Mouse (Mus musculus): ENCODE data around the gene Cd63. TPM values are rescaled to one million over a fixed set of nuclear protein-coding genes. Genes with fewer than 3 reads are reported as not detected.
A peak's percentile ranks its signal among the peaks of the same experiment; 100 is the strongest.

The Cd63 gene
- polyA plus RNA-seq, 1 experiment = 79.5 TPM

DNA sequence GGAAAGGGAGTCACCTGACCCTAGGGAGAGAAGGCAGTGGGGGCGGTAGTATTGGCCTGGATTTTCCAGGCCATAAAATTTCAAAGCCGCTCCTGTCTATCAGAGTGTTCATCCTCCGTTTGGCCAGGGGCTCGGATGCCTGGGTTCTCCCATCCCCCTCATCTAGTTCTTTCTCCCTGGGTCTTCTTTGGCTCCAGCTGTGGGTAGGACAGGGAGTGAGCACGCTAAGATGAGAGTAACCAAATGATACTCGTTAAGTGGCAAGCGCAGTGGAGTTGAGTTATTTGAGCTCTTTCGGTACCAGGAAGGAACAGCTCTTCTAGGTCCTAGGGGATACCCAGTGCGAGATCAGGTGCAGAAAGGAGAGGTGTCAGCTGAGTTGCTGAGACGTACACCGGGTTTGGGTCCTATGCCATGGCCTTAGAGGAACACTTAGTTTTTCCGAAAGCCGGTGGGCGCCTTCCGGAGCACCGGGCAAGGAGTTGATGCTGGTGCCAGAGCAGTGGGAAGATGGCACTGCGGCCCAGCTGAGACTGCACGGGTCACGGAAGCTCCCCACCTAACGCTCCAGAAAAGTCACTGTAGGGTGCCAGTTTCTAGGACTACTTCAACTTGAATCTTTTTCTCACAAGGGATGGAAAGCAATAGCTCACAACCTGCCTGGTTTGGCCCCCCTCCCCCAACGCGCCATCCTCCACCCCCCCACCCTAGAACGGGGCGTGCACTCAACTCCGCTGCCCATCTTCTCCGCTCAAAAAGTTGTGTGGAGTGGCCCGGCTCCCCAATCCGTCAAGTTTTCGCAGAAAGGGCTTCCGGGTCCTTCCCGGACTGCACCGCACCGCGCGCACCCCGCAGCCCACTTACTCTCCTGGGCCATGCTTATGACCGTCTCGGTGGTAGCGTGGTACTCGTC lies 10.2 kb upstream of the Cd63 start:
- TF ChIP-seq POLR2A (IDR thresholded peaks at IDR 0.05; ENCODE audit: extremely low read depth, insufficient read depth, low read length) (no peak), CTCF (IDR thresholded peaks at IDR 0.05; ENCODE audit: extremely low read depth, insufficient read depth, low read length) (no peak)
- Histone ChIP-seq H3K27ac (ENCODE audit: insufficient read depth, low read length) (no peak overlapping the region), H3K4me1 (ENCODE audit: control insufficient read depth, insufficient read depth, low read length) (no peaks in the 10 kb centered on the region), H3K4me3 (ENCODE audit: insufficient read depth, low read length) (peak overlapping the region; percentile 65)

DNA sequence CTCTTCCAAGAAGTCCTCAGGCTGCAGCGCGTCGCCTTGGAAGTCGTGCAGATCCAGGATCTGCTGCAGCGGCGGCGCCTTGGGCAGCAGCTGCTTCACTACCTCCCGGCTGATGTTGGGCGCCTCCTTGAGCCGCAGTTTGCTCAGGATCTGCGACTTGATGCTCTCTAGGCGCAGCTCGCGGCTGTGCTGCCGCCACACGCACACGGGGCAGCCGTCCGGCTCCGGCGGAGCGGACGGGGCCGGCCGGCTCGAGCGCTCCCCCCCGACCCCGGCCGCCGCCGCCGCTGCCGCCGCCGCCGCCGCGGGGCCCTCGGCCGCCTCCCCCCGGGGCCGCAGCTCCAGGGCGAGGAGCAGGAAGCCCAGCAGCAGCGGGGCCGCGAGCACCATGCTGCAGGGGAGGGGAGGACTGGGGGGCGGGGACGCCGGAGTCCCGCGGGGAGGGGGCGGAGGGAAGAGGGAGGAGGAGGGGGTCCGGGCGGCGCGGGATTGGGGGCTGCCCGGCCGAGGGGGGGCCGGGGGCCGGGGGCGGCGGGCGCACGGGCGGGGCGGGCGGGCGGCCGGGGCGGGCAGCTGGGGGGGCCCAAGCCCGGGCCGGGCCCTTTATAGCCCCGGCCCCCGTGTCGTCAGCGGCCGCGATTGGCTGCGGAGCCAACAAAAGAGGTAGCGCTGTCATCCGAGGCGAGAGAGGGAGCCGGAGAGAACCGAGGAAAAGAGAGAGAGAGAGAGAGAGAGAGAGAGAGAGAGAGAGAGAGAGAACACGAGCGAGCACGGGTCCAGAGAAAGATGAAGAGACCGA lies 9.3 kb upstream of the Cd63 start, which contains the start of gene Gdf11:
Gene Gdf11 (minus strand): TSS at position 423 of the 799 bp plus-strand sequence.
- H3K27ac ChIP-seq (ENCODE audit: insufficient read depth, low read length) = no peak within 1 kb of the TSS
- no peaks in the 10 kb centered on the region for H3K4me1 ChIP-seq (ENCODE audit: control insufficient read depth, insufficient read depth, low read length)
- no peak for TF ChIP-seq CTCF (IDR thresholded peaks at IDR 0.05; ENCODE audit: extremely low read depth, insufficient read depth, low read length)
- no peak for TF ChIP-seq POLR2A (IDR thresholded peaks at IDR 0.05; ENCODE audit: extremely low read depth, insufficient read depth, low read length)
- peak within 1 kb of the TSS; percentile 65 for H3K4me3 ChIP-seq (ENCODE audit: insufficient read depth, low read length)

- TF ChIP-seq CTCF (IDR thresholded peaks at IDR 0.05; ENCODE audit: extremely low read depth, insufficient read depth, low read length) = no peak
- TF ChIP-seq POLR2A (IDR thresholded peaks at IDR 0.05; ENCODE audit: extremely low read depth, insufficient read depth, low read length) = no peak
- no peak overlapping the region for H3K27ac ChIP-seq (ENCODE audit: insufficient read depth, low read length)
- H3K4me3 ChIP-seq (ENCODE audit: insufficient read depth, low read length) = peak overlapping the region; percentile 65
- no peaks in the 10 kb centered on the region for H3K4me1 ChIP-seq (ENCODE audit: control insufficient read depth, insufficient read depth, low read length)
These were observed 8.5 kb upstream of the Cd63 start for GRCm38 (mm10) chr10:128892246-128892645.

DNA sequence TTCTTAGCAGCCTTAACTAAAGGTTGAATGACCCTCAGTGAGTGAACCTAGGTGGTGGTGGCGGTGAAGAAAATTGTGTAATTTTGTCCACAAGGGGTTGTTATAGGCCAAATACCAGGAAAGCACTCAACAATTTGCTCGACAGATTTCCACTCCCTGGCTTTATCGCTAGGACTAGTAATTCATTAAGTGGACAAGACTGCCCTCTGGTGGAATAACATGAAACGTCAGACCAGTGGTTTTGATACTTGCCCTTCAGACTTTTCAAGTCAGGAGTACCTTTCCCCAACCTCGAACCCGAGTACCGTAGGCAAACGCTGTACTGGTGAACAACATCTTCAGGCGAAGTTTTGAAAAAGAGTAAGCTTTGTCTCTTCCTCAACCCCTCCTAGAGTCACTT lies 5.4 kb upstream of the Cd63 start:
- Histone ChIP-seq H3K4me1 (ENCODE audit: control insufficient read depth, insufficient read depth, low read length) (no peaks in the 10 kb centered on the region), H3K4me3 (ENCODE audit: insufficient read depth, low read length) (no peak overlapping the region), H3K27ac (ENCODE audit: insufficient read depth, low read length) (no peak overlapping the region)
- TF ChIP-seq CTCF (IDR thresholded peaks at IDR 0.05; ENCODE audit: extremely low read depth, insufficient read depth, low read length) (peak; percentile 62; the same call in 1 of the 2 replicates), POLR2A (IDR thresholded peaks at IDR 0.05; ENCODE audit: extremely low read depth, insufficient read depth, low read length) (no peak)

DNA sequence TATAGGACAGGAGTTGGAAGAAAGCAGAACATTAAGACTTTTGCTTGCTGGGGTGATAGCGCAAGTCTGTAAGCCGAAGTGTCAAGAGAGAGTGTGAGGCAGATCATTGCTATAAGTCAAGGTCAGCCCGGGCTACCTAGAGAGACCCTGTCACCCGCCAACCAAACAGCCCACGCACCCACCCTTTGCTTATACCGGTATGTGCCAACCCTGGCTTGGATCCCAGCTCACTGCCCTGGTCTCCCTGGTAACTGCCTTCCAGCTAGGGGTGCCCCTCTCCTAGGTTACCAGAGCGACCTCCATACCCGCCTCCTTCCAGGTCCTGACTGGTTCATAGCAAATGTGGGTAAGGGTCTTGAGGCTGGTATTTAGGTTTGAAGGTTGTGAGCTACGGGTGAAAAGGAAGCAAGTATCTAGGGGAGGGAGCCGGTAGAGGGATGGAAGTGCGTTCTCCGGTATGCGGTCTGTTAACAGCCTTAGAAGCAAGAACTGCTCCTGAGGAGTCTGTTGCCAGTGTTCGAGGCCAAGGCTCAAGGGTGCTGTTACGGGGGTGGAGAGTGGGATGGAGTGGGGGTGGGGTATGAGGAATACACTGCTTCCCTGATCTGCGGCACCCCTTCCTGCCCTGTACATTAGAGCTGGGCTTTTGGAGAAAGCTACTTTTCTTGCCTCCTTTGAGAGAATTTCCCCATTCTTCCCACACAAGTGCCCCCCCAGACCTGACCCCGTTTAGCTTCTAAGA lies 4.7 kb upstream of the Cd63 start:
- H3K4me1 ChIP-seq (ENCODE audit: control insufficient read depth, insufficient read depth, low read length) = no peaks in the 10 kb centered on the region
- H3K27ac ChIP-seq (ENCODE audit: insufficient read depth, low read length) = no peak overlapping the region
- TF ChIP-seq CTCF (IDR thresholded peaks at IDR 0.05; ENCODE audit: extremely low read depth, insufficient read depth, low read length) (no peak), POLR2A (IDR thresholded peaks at IDR 0.05; ENCODE audit: extremely low read depth, insufficient read depth, low read length) (no peak)
- no peak overlapping the region for H3K4me3 ChIP-seq (ENCODE audit: insufficient read depth, low read length)

- Histone ChIP-seq H3K4me3 (ENCODE audit: insufficient read depth, low read length) (no peak overlapping the region), H3K27ac (ENCODE audit: insufficient read depth, low read length) (no peak overlapping the region)
- TF ChIP-seq POLR2A (IDR thresholded peaks at IDR 0.05; ENCODE audit: extremely low read depth, insufficient read depth, low read length) (no peak), CTCF (IDR thresholded peaks at IDR 0.05; ENCODE audit: extremely low read depth, insufficient read depth, low read length) (no peak)
These were observed 4.0 kb upstream of the Cd63 start for GRCm38 (mm10) chr10:128896807-128897206.

DNA sequence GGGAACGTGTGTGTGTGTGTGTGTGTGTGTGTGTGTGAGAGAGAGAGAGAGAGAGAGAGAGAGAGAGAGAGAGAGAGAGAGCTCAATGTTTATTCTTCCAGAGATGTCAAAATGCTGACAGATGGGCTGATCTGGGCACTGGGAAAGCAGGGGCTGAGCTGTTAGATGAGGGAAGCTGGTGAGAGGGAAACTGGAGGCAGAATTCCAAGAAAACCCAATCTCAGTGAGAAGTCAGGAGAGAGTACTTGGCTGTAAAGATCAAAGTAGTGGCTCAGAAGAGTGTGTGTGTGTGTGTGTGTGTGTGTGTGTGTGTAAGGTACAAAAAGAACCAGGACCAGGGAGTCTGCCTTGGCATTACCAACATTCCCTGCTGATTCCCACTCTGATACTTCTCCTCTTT lies 3.3 kb upstream of the Cd63 start:
- H3K27ac ChIP-seq (ENCODE audit: insufficient read depth, low read length) = no peak overlapping the region

More at GRCm38 (mm10) chr10:128896807-128897206, 4.0 kb upstream of the Cd63 start:
- H3K4me1 ChIP-seq (ENCODE audit: control insufficient read depth, insufficient read depth, low read length) = no peaks in the 10 kb centered on the region

DNA sequence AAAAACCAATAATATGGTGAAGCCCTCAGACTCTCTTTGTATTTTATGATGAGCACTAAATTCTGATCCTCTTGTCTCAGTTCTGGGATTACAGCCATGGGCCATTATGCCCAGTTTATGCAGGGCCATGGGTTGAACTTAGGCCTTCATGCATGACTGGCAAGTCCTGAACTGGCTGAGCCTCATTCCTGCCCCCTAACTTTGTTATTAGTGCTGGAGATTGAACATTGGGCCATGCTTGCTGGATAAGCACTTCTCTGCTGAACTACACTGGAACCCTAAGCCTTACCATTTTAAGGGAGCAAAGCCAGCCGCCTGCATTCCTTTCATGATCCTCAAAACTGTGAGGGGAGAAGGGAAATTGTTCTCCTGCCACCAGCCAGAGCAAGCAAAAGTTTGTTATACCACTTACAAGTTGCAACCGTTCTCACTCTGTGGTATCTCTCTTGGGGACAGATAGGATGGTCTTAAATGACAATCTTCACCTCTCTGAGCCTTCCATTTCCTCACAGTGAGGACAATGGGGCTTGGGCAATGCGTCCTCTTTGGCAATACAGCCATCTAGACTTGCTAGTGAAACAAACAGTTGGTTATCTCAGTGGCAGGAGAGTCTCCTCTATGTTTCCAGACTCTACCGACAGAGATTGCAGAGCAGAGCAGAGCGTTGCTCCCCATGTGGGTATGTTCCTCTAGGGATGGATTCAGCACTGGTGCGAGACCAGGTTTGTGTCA lies 864 bp upstream of the Cd63 start:
- TF ChIP-seq POLR2A (IDR thresholded peaks at IDR 0.05; ENCODE audit: extremely low read depth, insufficient read depth, low read length) = no peak
- TF ChIP-seq CTCF (IDR thresholded peaks at IDR 0.05; ENCODE audit: extremely low read depth, insufficient read depth, low read length) = no peak
- Histone ChIP-seq H3K4me3 (ENCODE audit: insufficient read depth, low read length) (no peak overlapping the region), H3K27ac (ENCODE audit: insufficient read depth, low read length) (no peak overlapping the region), H3K4me1 (ENCODE audit: control insufficient read depth, insufficient read depth, low read length) (no peaks in the 10 kb centered on the region)

More for the DNA sequence above, 3.3 kb upstream of the Cd63 start:
- Histone ChIP-seq H3K4me3 (ENCODE audit: insufficient read depth, low read length) (no peak overlapping the region), H3K4me1 (ENCODE audit: control insufficient read depth, insufficient read depth, low read length) (no peaks in the 10 kb centered on the region)
- TF ChIP-seq CTCF (IDR thresholded peaks at IDR 0.05; ENCODE audit: extremely low read depth, insufficient read depth, low read length) (no peak), POLR2A (IDR thresholded peaks at IDR 0.05; ENCODE audit: extremely low read depth, insufficient read depth, low read length) (no peak)

Data from cortical plate, adult 2 months (tissue).